Mouse (Mus musculus) stomach, postnatal 0 days (tissue): ENCODE data around the gene Vipas39.

Source experiments
- CTCF ChIP-seq: IDR thresholded peaks from 2 replicates; pipeline ENCODE4 v1.5.1; 2016; ENCODE audit warnings: antibody characterized with exemption, low read depth, mild to moderate bottlenecking, moderate library complexity
- EP300 ChIP-seq: optimal IDR thresholded peaks from 2 replicates; pipeline ENCODE3; 2016; ENCODE audit warnings: antibody characterized with exemption

GRCm38 (mm10) chr12:87279350-87279749 lies 13.3 kb upstream of the Vipas39 start:
- no peak for TF ChIP-seq EP300
- no peak for TF ChIP-seq CTCF
